Mouse (Mus musculus): ENCODE measurements around the gene Mcm3ap. TPM values are rescaled to one million over a fixed set of nuclear protein-coding genes. Genes with fewer than 3 reads are reported as not detected.

Mcm3ap gene
- polyA plus RNA-seq, 1 experiment from 2014 or later = 69.9 TPM

- ATAC-seq = no peak
- Histone ChIP-seq H3K27ac (ENCODE audit: low read length) (no peak overlapping the region), H3K27me3 (ENCODE audit: control insufficient read depth, insufficient read depth, low read depth, low read length) (no peaks in the 10 kb centered on the region), H3K9ac (ENCODE audit: low read depth, low read length) (no peak overlapping the region), H3K9me3 (replicated peaks; ENCODE audit: control insufficient read depth, low read length, poor library complexity, severe bottlenecking) (no peaks in the 10 kb centered on the region), H3K4me1 (ENCODE audit: control insufficient read depth, insufficient read depth, low read length) (no peaks in the 10 kb centered on the region), H3K4me2 (ENCODE audit: low read length) (no peak overlapping the region), H3K4me3 (ENCODE audit: low read depth, low read length) (no peak overlapping the region), H3K36me3 (ENCODE audit: control insufficient read depth, insufficient read depth, low read length) (peaks cover 35% of the 10 kb centered on the region)
- 48% methylated on average over 5 of the region's 5 CpGs for WGBS
Observed at GRCm38 (mm10) chr10:76512965-76513583, 44.3 kb downstream of the Mcm3ap start.

GRCm38 (mm10) chr10:76530922-76531321 is 62.2 kb downstream of the Mcm3ap start:
- Histone ChIP-seq H3K27me3 (ENCODE audit: control insufficient read depth, insufficient read depth, low read depth, low read length) (no peaks in the 10 kb centered on the region), H3K4me1 (ENCODE audit: control insufficient read depth, insufficient read depth, low read length) (peaks cover 29% of the 10 kb centered on the region), H3K27ac (ENCODE audit: low read length) (peak overlapping the region; percentile 69), H3K9me3 (replicated peaks; ENCODE audit: control insufficient read depth, low read length, poor library complexity, severe bottlenecking) (no peaks in the 10 kb centered on the region), H3K4me3 (ENCODE audit: low read depth, low read length) (peak overlapping the region; percentile 79), H3K9ac (ENCODE audit: low read depth, low read length) (peak overlapping the region; percentile 71), H3K4me2 (ENCODE audit: low read length) (peak overlapping the region; percentile 86), H3K36me3 (ENCODE audit: control insufficient read depth, insufficient read depth, low read length) (peaks cover 5% of the 10 kb centered on the region)
- WGBS = 2% methylated on average over 11 of the region's 11 CpGs
- peak; percentile 62 for ATAC-seq

- H3K4me1 ChIP-seq (ENCODE audit: control insufficient read depth, insufficient read depth, low read length) = peaks cover 29% of the 10 kb centered on the region
- H3K27me3 ChIP-seq (ENCODE audit: control insufficient read depth, insufficient read depth, low read depth, low read length) = no peaks in the 10 kb centered on the region
- peak within 1 kb of the TSS; percentile 86 for H3K4me2 ChIP-seq (ENCODE audit: low read length)
- no peaks in the 10 kb centered on the region for H3K9me3 ChIP-seq (replicated peaks; ENCODE audit: control insufficient read depth, low read length, poor library complexity, severe bottlenecking)
- peak within 1 kb of the TSS; percentile 79 for H3K4me3 ChIP-seq (ENCODE audit: low read depth, low read length)
- under 1% methylated on average over 36 of the region's 37 CpGs for WGBS
- H3K27ac ChIP-seq (ENCODE audit: low read length) = peak within 1 kb of the TSS; percentile 86
- H3K36me3 ChIP-seq (ENCODE audit: control insufficient read depth, insufficient read depth, low read length) = peaks cover 9% of the 10 kb centered on the region
- H3K9ac ChIP-seq (ENCODE audit: low read depth, low read length) = peak within 1 kb of the TSS; percentile 83
- ATAC-seq = peak; percentile 100
Observed at GRCm38 (mm10) chr10:76531375-76531774, 62.6 kb downstream of the Mcm3ap start, which contains the start of gene Lss. Gene Lss, plus strand, starts transcription at chr10:76531588.

- Histone ChIP-seq H3K4me1 (ENCODE audit: control insufficient read depth, insufficient read depth, low read length) (peaks cover 29% of the 10 kb centered on the region), H3K4me3 (ENCODE audit: low read depth, low read length) (peak overlapping the region; percentile 79), H3K27me3 (ENCODE audit: control insufficient read depth, insufficient read depth, low read depth, low read length) (no peaks in the 10 kb centered on the region), H3K36me3 (ENCODE audit: control insufficient read depth, insufficient read depth, low read length) (peaks cover 11% of the 10 kb centered on the region), H3K9me3 (replicated peaks; ENCODE audit: control insufficient read depth, low read length, poor library complexity, severe bottlenecking) (no peaks in the 10 kb centered on the region), H3K27ac (ENCODE audit: low read length) (peak overlapping the region; percentile 86), H3K4me2 (ENCODE audit: low read length) (peak overlapping the region; percentile 86), H3K9ac (ENCODE audit: low read depth, low read length) (peak overlapping the region; percentile 83)
- ATAC-seq = peak; percentile 60
- 0% methylated on average over 14 of the region's 14 CpGs for WGBS
Observed at GRCm38 (mm10) chr10:76531828-76532227, 63.1 kb downstream of the Mcm3ap start.

GRCm38 (mm10) chr10:76535526-76535925 is 66.8 kb downstream of the Mcm3ap start:
- WGBS = 98% methylated on average over 7 of the region's 7 CpGs

GRCm38 (mm10) chr10:76537619-76538018 is 68.9 kb downstream of the Mcm3ap start:
- Histone ChIP-seq H3K27ac (ENCODE audit: low read length) (no peak overlapping the region), H3K4me2 (ENCODE audit: low read length) (no peak overlapping the region), H3K4me1 (ENCODE audit: control insufficient read depth, insufficient read depth, low read length) (peaks cover 16% of the 10 kb centered on the region), H3K36me3 (ENCODE audit: control insufficient read depth, insufficient read depth, low read length) (peaks cover 49% of the 10 kb centered on the region), H3K9me3 (replicated peaks; ENCODE audit: control insufficient read depth, low read length, poor library complexity, severe bottlenecking) (no peaks in the 10 kb centered on the region), H3K9ac (ENCODE audit: low read depth, low read length) (no peak overlapping the region), H3K4me3 (ENCODE audit: low read depth, low read length) (no peak overlapping the region), H3K27me3 (ENCODE audit: control insufficient read depth, insufficient read depth, low read depth, low read length) (no peaks in the 10 kb centered on the region)
- ATAC-seq = no peak
- 87% methylated on average over 9 of the region's 9 CpGs for WGBS

More at GRCm38 (mm10) chr10:76535526-76535925, 66.8 kb downstream of the Mcm3ap start:
- ATAC-seq = no peak
- Histone ChIP-seq H3K27ac (ENCODE audit: low read length) (no peak overlapping the region), H3K27me3 (ENCODE audit: control insufficient read depth, insufficient read depth, low read depth, low read length) (no peaks in the 10 kb centered on the region), H3K4me3 (ENCODE audit: low read depth, low read length) (no peak overlapping the region), H3K4me1 (ENCODE audit: control insufficient read depth, insufficient read depth, low read length) (peaks cover 28% of the 10 kb centered on the region), H3K36me3 (ENCODE audit: control insufficient read depth, insufficient read depth, low read length) (peaks cover 33% of the 10 kb centered on the region), H3K4me2 (ENCODE audit: low read length) (no peak overlapping the region), H3K9ac (ENCODE audit: low read depth, low read length) (no peak overlapping the region), H3K9me3 (replicated peaks; ENCODE audit: control insufficient read depth, low read length, poor library complexity, severe bottlenecking) (no peaks in the 10 kb centered on the region)

GRCm38 (mm10) chr10:76541336-76542085 is 72.8 kb downstream of the Mcm3ap start:
- no peaks in the 10 kb centered on the region for H3K4me1 ChIP-seq (ENCODE audit: control insufficient read depth, insufficient read depth, low read length)
- WGBS = 95% methylated on average over 11 of the region's 11 CpGs
- H3K27ac ChIP-seq (ENCODE audit: low read length) = no peak overlapping the region
- H3K9ac ChIP-seq (ENCODE audit: low read depth, low read length) = no peak overlapping the region
- no peak overlapping the region for H3K4me2 ChIP-seq (ENCODE audit: low read length)
- H3K27me3 ChIP-seq (ENCODE audit: control insufficient read depth, insufficient read depth, low read depth, low read length) = no peaks in the 10 kb centered on the region
- H3K36me3 ChIP-seq (ENCODE audit: control insufficient read depth, insufficient read depth, low read length) = peaks cover 67% of the 10 kb centered on the region
- H3K4me3 ChIP-seq (ENCODE audit: low read depth, low read length) = no peak overlapping the region
- no peaks in the 10 kb centered on the region for H3K9me3 ChIP-seq (replicated peaks; ENCODE audit: control insufficient read depth, low read length, poor library complexity, severe bottlenecking)
- no peak for ATAC-seq

- WGBS = 93% methylated on average over 10 of the region's 10 CpGs
Observed at GRCm38 (mm10) chr10:76542636-76543375, 74.1 kb downstream of the Mcm3ap start.

More at GRCm38 (mm10) chr10:76542636-76543375, 74.1 kb downstream of the Mcm3ap start:
- Histone ChIP-seq H3K27me3 (ENCODE audit: control insufficient read depth, insufficient read depth, low read depth, low read length) (no peaks in the 10 kb centered on the region), H3K4me3 (ENCODE audit: low read depth, low read length) (no peak overlapping the region), H3K9me3 (replicated peaks; ENCODE audit: control insufficient read depth, low read length, poor library complexity, severe bottlenecking) (no peaks in the 10 kb centered on the region), H3K9ac (ENCODE audit: low read depth, low read length) (no peak overlapping the region), H3K27ac (ENCODE audit: low read length) (no peak overlapping the region), H3K36me3 (ENCODE audit: control insufficient read depth, insufficient read depth, low read length) (peaks cover 74% of the 10 kb centered on the region), H3K4me1 (ENCODE audit: control insufficient read depth, insufficient read depth, low read length) (no peaks in the 10 kb centered on the region), H3K4me2 (ENCODE audit: low read length) (no peak overlapping the region)
- ATAC-seq = no peak

All from midbrain, embryonic 16.5 days (tissue).